Mouse (Mus musculus): ENCODE results near the gene Kcnj5. TPM values are rescaled to one million over a fixed set of nuclear protein-coding genes. Genes with fewer than 3 reads are reported as not detected.

Gene Kcnj5
- polyA plus RNA-seq (2012; rRNA removed), result 1.0 and 1.1 TPM in 2 replicates

GRCm38 (mm10) chr9:32344051-32344450 is at the start of gene Kcnj5:
Kcnj5 (minus strand) TSS chr9:32344350.

GRCm38 (mm10) chr9:32372202-32372601 is 28.1 kb upstream of the Kcnj5 start, which contains the start of gene Kcnj1:
Kcnj1 (plus strand) TSS chr9:32372493.

Other genes with a start within 250 kb of the Kcnj5 start
- gene Arhgap32, start 228.2 kb downstream of the Kcnj5 start, polyA plus RNA-seq (2012; rRNA removed), result 0.30 and 0.43 TPM in 2 replicates
- gene Kcnj1, start 28.1 kb upstream of the Kcnj5 start, polyA plus RNA-seq (2012; rRNA removed), result not detected in 2 replicates
- 3.8 and 4.1 TPM in 2 replicates for gene Fli1, start 198.5 kb upstream of the Kcnj5 start, polyA plus RNA-seq (2012; rRNA removed)